33 mouse cellular contexts compared by ENCODE assay signal in genomic region chr13:91826066-91826465, GRCm38 (mm10). TPM values are rescaled to one million over a fixed set of nuclear protein-coding genes. Genes with fewer than 3 reads are reported as not detected.
DNase-seq lines count a peak whose midpoint lies in the region; ATAC-seq and TF ChIP-seq lines count a peak whose summit lies in the region.
"Had no signal": no experiment of that assay in that cellular context is flagged by ENCODE, and none has a peak within 500 bp of the region (broad histone marks: within the 10 kb centered on the region; RNA-seq: fewer than 3 reads in every experiment).

No protein-coding gene starts in this region.

- H3K4me3 ChIP-seq in gastrocnemius, adult 2 months = no peak overlapping the region
- H3K4me3 ChIP-seq in heart, embryonic 10.5 days = no peak overlapping the region
- H3K4me3 ChIP-seq in brown adipose tissue, adult 24 weeks (ENCODE audit: insufficient read depth, low read depth, low read length) = no peak overlapping the region
- no peak overlapping the region for H3K4me3 ChIP-seq in midbrain, embryonic 11.5 days (ENCODE audit: low read depth, low read length)
- H3K4me3 ChIP-seq: embryonic facial prominence, embryonic 15.5 days; forebrain, embryonic 13.5 days; hindbrain, embryonic 12.5 days; intestine, embryonic 15.5 days; layer of hippocampus, adult 2 months; left cerebral cortex, adult 2 months; limb, embryonic 15.5 days; liver, embryonic 15.5 days; midbrain, embryonic 12.5 days; myocyte; neural tube, embryonic 12.5 days had no signal

- 83% methylated on average over 2 of the region's 2 CpGs for WGBS in heart, embryonic 10.5 days
- WGBS in midbrain, embryonic 11.5 days = 73% methylated on average over 2 of the region's 2 CpGs

- no peak for ATAC-seq in midbrain, embryonic 11.5 days (ENCODE audit: low FRiP score)
- ATAC-seq: forebrain, embryonic 13.5 days; hindbrain, postnatal 0 days; intestine, embryonic 15.5 days had no signal

- no peak overlapping the region for H3K4me2 ChIP-seq in midbrain, embryonic 11.5 days
- H3K4me2 ChIP-seq: embryonic facial prominence, embryonic 15.5 days; forebrain, embryonic 13.5 days; hindbrain, embryonic 12.5 days; intestine, embryonic 15.5 days; limb, embryonic 15.5 days; liver, embryonic 15.5 days; lung, embryonic 14.5 days; midbrain, embryonic 12.5 days; neural tube, embryonic 12.5 days had no signal

- DNase-seq in gastrocnemius, adult 2 months = peak; percentile 34
- DNase-seq in gastrocnemius, postnatal 4 days (ENCODE audit: low spot score in 2 of 2) = no peak
- peak; percentile 40 to 51 for DNase-seq in heart, adult 9 months (ENCODE audit: low spot score in 2 of 2)
- no peak for DNase-seq in heart, embryonic 10.5 days (ENCODE audit: low spot score)
- peak; percentile 24 for DNase-seq in gastrocnemius, postnatal 14 days
- no peak for DNase-seq in midbrain, embryonic 11.5 days (ENCODE audit: low spot score, missing footprints)
- no peak for DNase-seq in ovary, postnatal 36 days (ENCODE audit: low spot score)
- DNase-seq: adrenal gland, adult 8-10 months; B cell, adult 2 months; cerebellum, adult 18-20 months; cerebellum, postnatal 10 days; kidney, adult 2 months; kidney, postnatal 36 days; lung, embryonic 14.5 days; right cerebral cortex, postnatal 4 days had no signal

- H3K36me3 ChIP-seq in heart, embryonic 10.5 days = no peaks in the 10 kb centered on the region
- no peaks in the 10 kb centered on the region for H3K36me3 ChIP-seq in midbrain, embryonic 11.5 days (ENCODE audit: control insufficient read depth, insufficient read depth, low read length)
- H3K36me3 ChIP-seq: embryonic facial prominence, embryonic 15.5 days; hindbrain, embryonic 12.5 days; intestine, embryonic 15.5 days; limb, embryonic 15.5 days; liver, embryonic 15.5 days; midbrain, embryonic 12.5 days; neural tube, embryonic 12.5 days had no signal

- H3K4me1 ChIP-seq in heart, embryonic 10.5 days = no peaks in the 10 kb centered on the region
- peaks cover 12% of the 10 kb centered on the region for H3K4me1 ChIP-seq in brown adipose tissue, adult 24 weeks (ENCODE audit: control insufficient read depth, insufficient read depth, insufficient read length, low read length)
- H3K4me1 ChIP-seq in midbrain, embryonic 11.5 days (ENCODE audit: control insufficient read depth, insufficient read depth, low read length) = no peaks in the 10 kb centered on the region
- H3K4me1 ChIP-seq: hindbrain, embryonic 12.5 days; limb, embryonic 15.5 days; liver, embryonic 15.5 days; midbrain, embryonic 12.5 days; neural tube, embryonic 12.5 days had no signal

- TF ChIP-seq CTCF in gastrocnemius, adult 2 months (IDR thresholded peaks at IDR 0.05) = no peak

- intact Hi-C loops in gastrocnemius, adult 2 months (cut with DNase I) = no loop called here
- intact Hi-C loops in gastrocnemius, postnatal 14 days (cut with DNase I; ENCODE audit: low total_unique reads) = no loop called here

- H3K9me3 ChIP-seq in heart, embryonic 10.5 days = no peaks in the 10 kb centered on the region
- H3K9me3 ChIP-seq in midbrain, embryonic 11.5 days (ENCODE audit: control insufficient read depth, low read length) = no peaks in the 10 kb centered on the region
- H3K9me3 ChIP-seq: embryonic facial prominence, embryonic 15.5 days; forebrain, embryonic 13.5 days; hindbrain, embryonic 12.5 days; intestine, embryonic 15.5 days; limb, embryonic 15.5 days; liver, embryonic 15.5 days; midbrain, embryonic 12.5 days; neural tube, embryonic 12.5 days had no signal

- peak overlapping the region; percentile 52 for H3K27ac ChIP-seq in gastrocnemius, adult 2 months
- no peak overlapping the region for H3K27ac ChIP-seq in heart, embryonic 10.5 days
- peak overlapping the region; percentile 29; the same call in 1 of the 2 replicates for H3K27ac ChIP-seq in brown adipose tissue, adult 24 weeks (replicated peaks; ENCODE audit: low read depth, low read length)
- H3K27ac ChIP-seq in midbrain, embryonic 11.5 days (ENCODE audit: low read depth, low read length) = no peak overlapping the region
- H3K27ac ChIP-seq: embryonic facial prominence, embryonic 15.5 days; forebrain, embryonic 13.5 days; hindbrain, embryonic 12.5 days; hindbrain, postnatal 0 days; intestine, embryonic 15.5 days; layer of hippocampus, adult 2 months; left cerebral cortex, adult 2 months; limb, embryonic 15.5 days; liver, embryonic 15.5 days; midbrain, embryonic 12.5 days; neural tube, embryonic 12.5 days had no signal

- H3K9ac ChIP-seq in midbrain, embryonic 11.5 days (ENCODE audit: low read length) = no peak overlapping the region
- H3K9ac ChIP-seq: embryonic facial prominence, embryonic 15.5 days; forebrain, embryonic 13.5 days; hindbrain, embryonic 12.5 days; intestine, embryonic 15.5 days; limb, embryonic 15.5 days; liver, embryonic 15.5 days; lung, embryonic 14.5 days; midbrain, embryonic 12.5 days; neural tube, embryonic 12.5 days had no signal

- no peaks in the 10 kb centered on the region for H3K27me3 ChIP-seq in heart, embryonic 10.5 days (ENCODE audit: insufficient read depth, poor library complexity, severe bottlenecking)
- no peaks in the 10 kb centered on the region for H3K27me3 ChIP-seq in midbrain, embryonic 11.5 days (ENCODE audit: control insufficient read depth, insufficient read depth, low read length)
- H3K27me3 ChIP-seq: embryonic facial prominence, embryonic 15.5 days; forebrain, embryonic 13.5 days; hindbrain, embryonic 12.5 days; intestine, embryonic 15.5 days; limb, embryonic 15.5 days; liver, embryonic 15.5 days; midbrain, embryonic 12.5 days; neural tube, embryonic 12.5 days had no signal

RNA-seq across cellular contexts. Expression of gene Zcchc9, which starts 18.6 kb away (rescaled TPM):
- 10 to 100 TPM; 11.5 to 13.0 TPM for total RNA-seq in gastrocnemius, adult 2 months (2021)
- total RNA-seq in gastrocnemius, postnatal 4 days (2021) = 10 to 100 TPM; 20.6 to 21.7 TPM
- polyA plus RNA-seq in heart, embryonic 10.5 days (2016; fragmentation: Nextera tagmentation; extraction: Ambion mirVana) = 25.1 and 25.6 TPM in 2 replicates
- polyA plus RNA-seq in brown adipose tissue, adult 24 weeks (2012; ENCODE audit: insufficient read depth, insufficient read length, missing spikeins) = 15.6 and 22.1 TPM in 2 replicates
- 10 to 100 TPM; 12.9 to 14.4 TPM for total RNA-seq in gastrocnemius, postnatal 14 days (2021)
- 28.1 and 28.6 TPM in 2 replicates for polyA plus RNA-seq in midbrain, embryonic 11.5 days (2014; fragmentation: Nextera tagmentation; extraction: Ambion mirVana)

RNA-seq across cellular contexts. Expression of gene Ckmt2, which starts 50.6 kb away (rescaled TPM):
- 1,000 to 10,000 TPM; 1,040 to 2,126 TPM for total RNA-seq in gastrocnemius, adult 2 months (2021)
- total RNA-seq in gastrocnemius, postnatal 4 days (2021) = 100 to 1,000 TPM; 168 to 176 TPM
- 3.3 and 7.8 TPM in 2 replicates for polyA plus RNA-seq in heart, embryonic 10.5 days (2016; fragmentation: Nextera tagmentation; extraction: Ambion mirVana)
- 9.0 and 30.6 TPM in 2 replicates for polyA plus RNA-seq in brown adipose tissue, adult 24 weeks (2012; ENCODE audit: insufficient read depth, insufficient read length, missing spikeins)
- 100 to 1,000 TPM; 604 to 917 TPM for total RNA-seq in gastrocnemius, postnatal 14 days (2021)
- polyA plus RNA-seq in midbrain, embryonic 11.5 days (2014; fragmentation: Nextera tagmentation; extraction: Ambion mirVana) = not detected in 2 replicates
- total RNA-seq: adrenal gland, adult 8-10 months; common myeloid progenitor, adult 5-6 weeks; hindbrain, postnatal 0 days; left cerebral cortex, adult 2 months; left cerebral cortex, postnatal 25 days; megakaryocyte, adult 5-6 weeks; midbrain, postnatal 0 days had no signal
- polyA plus RNA-seq: forebrain, embryonic 13.5 days; hindbrain, embryonic 12.5 days; lung, embryonic 14.5 days; midbrain, embryonic 12.5 days; midbrain, postnatal 0 days; neural tube, embryonic 12.5 days; stomach, embryonic 14.5 days had no signal

Comparison
In these comparisons a context has a peak if more than half of its experiments do, and no peak if none do; other contexts are left out.
1. DNase-seq: peak in gastrocnemius, adult 2 months (single experiment), heart, adult 9 months (2 of 2) and gastrocnemius, postnatal 14 days (single experiment); none in gastrocnemius, postnatal 4 days (0 of 2), heart, embryonic 10.5 days (single experiment), midbrain, embryonic 11.5 days (single experiment) and ovary, postnatal 36 days (single experiment).
2. H3K27ac ChIP-seq: peak in gastrocnemius, adult 2 months (single experiment) and brown adipose tissue, adult 24 weeks (single experiment); none in heart, embryonic 10.5 days (single experiment) and midbrain, embryonic 11.5 days (single experiment).